Mouse (Mus musculus) frontal cortex, adult 2 months (tissue): ENCODE results near the gene Tbx2. TPM values are rescaled to one million over a fixed set of nuclear protein-coding genes. Genes with fewer than 3 reads are reported as not detected.

Experiments
- DNase-seq, 2 experiments: peaks; one replicate each; pipeline ENCODE4 v3.0.0; 2022; ENCODE audit warnings: low spot score in 1 of 2; ENCODE audit errors: extremely low spot score in 1 of 2
- polyA plus RNA-seq: library from polyadenylated mRNA; depleted of rRNA; stranded (reverse); fragments of >200 nt; gene quantifications from 2 replicates; pipeline ENCODE4 v1.2.3, GENCODE M21; 2012; rRNA removed

The Tbx2 gene
- polyA plus RNA-seq, 1 experiment: 4.2 TPM

DNA sequence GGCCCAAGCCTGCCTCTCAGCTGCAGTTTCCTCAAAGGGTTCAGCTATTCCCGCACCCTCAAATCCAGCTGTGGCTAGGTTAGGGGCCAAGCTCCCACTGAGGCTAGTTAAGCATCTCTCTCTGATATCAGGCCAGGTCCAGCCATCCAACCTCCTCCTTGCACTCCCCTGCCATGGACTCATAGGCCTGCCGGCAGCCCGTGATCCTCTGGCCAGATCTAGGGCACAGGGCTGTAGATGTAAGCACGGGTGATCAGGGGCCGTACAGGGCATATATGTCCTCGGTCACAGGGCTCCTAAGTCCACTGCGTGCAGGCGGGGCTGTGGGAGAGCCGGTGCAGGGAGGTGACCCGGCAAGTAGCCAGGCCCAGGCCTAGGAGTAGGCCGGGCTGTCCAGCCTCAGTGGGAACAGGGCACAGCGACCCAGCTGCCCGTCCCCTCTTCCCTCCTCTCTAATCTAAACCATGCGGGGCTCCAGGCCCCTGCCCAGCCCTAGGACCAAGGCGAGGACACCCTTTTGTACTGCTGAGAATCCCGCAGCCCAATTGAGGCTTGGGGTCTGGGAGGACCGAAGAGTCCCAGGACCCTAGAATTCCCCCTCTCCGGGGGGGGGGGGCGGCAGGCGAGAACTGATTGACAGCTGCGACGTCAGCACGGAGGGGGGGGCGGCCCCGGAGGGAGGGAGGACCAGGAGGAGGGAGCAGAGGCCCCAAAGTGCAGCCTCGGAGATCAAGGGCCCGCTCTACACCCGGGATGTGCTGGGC lies 53.5 kb downstream of the Tbx2 start, which contains the start of gene Tbx4:
Gene Tbx4, plus strand, starts transcription at position 758 of the 764 bp plus-strand sequence.
- DNase-seq: no peak

DNA sequence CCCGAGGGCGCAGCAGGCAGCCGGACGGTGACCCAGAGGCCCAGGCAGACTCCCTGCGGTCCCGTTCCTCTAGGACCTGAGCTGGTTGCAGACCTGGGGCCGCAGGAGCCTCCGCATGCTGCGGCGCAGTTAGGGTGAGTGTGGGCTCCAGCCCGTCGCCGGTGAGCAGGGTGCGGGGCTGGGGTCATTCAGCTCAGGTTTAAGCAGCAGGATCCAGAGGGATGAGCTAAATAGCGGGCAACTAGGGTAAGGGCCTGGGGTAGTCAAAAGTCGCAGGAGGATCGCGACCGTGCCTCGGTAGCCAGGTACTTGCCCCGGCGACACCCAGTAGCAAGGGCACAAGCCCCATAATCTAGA lies 54.1 kb downstream of the Tbx2 start:
- DNase-seq: no peak

DNA sequence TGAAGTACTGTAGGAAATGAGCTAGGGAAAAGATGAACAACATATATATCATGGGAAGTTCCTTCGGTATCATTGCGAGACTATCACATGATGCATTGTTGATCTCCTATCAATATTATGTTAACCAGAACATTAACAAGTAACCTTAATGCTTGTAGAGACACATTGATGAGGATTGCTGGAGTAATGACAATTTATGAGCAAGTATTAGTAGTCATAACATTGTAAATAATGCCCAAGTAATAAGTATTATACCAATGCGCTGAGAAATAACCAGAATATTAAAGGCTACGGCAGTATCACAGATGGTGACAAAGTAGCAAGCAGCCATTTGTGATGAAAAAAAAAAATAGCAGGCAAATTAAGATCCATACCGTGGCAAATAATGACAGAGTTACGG lies 54.9 kb downstream of the Tbx2 start:
- DNase-seq: no peak

DNA sequence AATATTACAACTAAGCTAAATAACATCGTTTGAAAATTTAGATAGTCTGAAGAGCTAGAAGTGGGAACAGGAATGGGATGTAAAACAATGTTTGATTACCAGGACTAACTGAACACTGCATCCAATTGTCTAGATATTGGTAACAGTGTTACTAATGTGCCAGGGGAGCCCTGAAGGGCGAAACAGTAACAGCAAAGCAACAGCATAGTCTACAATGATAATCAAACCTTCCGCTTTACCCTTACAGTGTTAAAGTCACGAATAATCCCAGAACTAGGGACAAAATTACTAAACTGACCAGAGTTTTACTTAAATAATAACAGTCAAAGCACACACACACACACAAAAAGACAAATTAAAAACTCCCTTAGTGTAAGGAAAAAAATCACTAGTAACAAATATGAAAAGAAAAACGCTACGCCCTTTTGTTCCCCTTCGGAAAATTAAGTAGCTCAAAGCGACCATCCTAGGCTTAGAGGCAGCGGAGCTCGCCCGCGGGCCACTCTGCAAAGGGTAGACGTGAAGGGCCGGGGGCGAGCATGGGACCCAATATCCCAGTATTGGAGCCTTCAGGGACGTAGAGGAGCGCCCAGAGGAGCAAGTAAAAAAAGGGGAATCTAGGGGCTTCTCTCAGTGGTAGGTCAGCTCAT lies 55.6 kb downstream of the Tbx2 start:
- no peak for DNase-seq

DNA sequence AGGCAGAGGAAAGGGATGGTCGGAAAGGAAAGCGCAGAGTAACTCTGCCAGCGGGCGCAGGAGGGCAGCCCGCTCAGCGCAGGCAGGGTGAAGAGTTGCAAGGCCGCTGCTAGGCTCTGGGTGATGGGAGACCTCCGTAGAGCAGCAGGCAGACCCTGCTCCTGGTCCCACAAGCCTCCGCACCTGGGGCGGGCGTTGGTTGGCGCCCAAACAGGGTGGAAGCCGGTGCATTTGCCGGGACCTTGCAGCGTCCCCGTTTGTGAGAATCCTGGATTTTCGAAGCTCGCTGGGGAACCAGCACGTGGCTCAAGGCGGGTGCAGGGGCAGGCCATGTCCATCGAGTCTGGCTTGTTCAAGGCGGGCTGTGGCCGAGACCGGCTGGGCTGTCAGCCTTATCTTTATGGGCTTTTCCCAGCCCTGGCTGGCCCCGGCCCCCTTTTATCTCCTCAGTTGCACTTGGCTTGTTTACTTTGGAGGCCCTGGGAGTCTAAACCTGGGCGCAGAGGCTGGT lies 56.2 kb downstream of the Tbx2 start:
- DNase-seq: no peak

DNA sequence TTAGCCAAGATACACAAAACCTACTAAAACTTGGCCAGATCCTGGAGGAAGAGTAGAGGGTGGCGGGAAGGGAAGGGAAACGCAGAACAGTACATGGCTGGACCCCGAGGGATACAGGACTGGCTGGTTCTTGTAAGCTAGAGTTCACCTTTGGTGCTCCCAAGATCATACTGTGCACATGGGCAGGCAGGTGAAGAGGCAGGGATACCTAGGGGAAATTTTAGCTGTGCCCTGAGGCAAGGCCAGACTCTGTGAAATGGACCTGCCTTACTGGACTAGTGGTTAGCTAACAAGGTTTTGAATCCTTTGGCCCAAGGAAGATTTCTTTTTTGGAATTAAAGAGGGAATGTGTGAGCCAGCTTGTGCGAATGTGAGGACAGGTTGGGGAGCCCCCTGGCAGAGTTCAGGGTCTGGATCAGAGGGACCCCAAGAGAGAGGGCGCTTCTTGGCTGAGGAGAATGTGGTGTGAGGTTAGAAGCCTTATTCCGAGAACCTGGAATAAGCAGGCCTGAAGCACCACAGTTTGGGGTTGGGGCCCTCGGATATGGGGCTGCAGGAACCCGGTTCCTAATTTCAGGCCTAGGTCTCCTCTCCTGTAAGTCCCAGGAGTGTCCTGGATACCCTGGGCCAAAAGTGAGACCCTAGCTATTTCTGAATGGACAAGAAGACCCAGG lies 56.8 kb downstream of the Tbx2 start:
- no peak for DNase-seq

DNA sequence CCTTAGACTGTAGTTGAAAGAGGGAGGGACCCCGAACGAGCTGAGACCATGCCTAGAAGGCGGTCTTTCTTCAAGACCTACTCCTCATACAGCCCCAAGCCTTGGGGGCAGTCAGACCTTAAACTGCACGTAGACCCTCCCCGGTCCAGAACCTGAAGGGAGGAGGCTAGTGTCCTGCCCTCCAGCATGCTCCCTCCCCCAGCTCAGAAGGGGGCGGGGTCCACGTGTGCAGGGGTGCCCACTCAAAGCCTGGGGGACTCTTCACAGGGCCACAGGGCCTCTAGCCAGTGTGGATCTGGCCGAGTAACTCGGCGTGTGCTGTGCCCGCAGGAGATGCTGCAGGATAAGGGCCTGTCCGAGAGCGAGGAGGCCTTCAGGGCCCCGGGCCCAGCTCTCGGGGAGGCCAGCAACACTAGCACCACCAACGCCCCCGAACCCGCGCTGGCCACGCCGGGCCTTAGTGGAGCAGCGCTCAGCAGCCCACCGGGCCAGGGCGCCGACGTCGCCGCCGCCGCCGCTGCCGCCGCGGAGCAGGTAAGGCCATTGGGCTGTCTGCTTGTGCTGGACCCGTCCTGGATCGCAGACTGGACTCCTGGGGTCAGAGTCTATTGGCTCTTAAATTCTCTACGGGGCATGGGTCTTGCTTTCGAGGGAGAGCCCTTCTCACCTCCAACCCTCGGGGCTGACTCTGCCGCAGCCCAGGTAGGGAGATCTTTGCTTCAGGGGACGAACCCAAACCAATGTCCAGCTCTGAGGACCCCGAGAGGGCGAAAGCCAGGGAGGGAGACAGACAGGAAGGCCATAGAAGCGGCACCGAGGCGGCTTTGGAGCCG lies 57.6 kb downstream of the Tbx2 start:
- no peak for DNase-seq

DNA sequence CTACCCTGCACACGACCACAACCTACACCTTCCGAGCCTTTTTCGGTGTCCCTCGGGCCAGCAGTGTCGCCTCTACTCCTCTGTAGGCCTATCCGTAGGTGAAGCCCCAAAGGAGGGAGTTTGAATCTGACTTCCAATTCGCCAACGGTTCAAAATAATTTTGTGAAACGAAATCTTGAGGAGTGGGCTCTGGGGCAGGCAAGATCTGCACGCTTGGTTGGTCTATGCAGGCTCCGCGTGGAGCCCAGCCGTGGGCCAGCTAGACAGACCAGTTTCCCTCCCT lies 58.2 kb downstream of the Tbx2 start:
- no peak for DNase-seq

DNA sequence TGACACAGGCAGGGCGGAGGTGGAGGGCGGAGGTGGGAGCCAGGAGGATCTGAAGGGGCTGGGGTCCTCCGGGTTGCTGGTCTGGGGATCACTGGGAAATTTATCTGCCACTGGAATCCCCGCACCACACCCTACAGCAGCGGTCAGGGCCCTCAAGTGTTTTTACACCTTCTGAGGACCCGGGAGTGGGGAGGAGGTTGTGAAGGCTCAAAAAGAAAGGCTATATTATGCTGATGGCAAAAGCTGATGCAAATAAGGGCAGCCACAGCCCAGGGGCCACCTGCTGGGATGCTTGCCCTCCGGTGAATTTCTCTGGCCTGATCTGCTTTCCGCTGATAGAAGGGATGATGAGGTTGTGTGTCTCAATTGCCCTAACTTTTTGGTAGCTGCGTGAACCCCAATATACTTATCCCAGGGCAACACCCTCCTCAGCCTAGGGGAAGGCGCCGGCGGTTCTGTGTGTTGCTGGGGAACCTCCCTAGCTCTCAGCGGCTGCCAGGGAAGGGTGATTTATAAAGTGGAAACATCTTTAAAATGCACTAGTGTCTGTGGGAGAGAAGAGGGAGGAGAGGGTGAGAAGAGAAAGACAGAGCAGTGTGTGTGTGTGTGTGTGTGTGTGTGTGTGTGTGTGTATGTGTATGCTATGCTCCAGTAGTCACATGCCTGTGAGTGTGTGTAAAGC lies 58.8 kb downstream of the Tbx2 start:
- DNase-seq: no peak

Other genes with a start within 250 kb of the Tbx2 start
- gene Gm11444, start 17.8 kb downstream of the Tbx2 start, polyA plus RNA-seq: not detected in 2 replicates
- gene Tbx4, start 53.9 kb downstream of the Tbx2 start, polyA plus RNA-seq: 0.30 and 0.48 TPM in 2 replicates